Mouse (Mus musculus): ENCODE results near the gene Etv5. TPM values are rescaled to one million over a fixed set of nuclear protein-coding genes. Genes with fewer than 3 reads are reported as not detected.
A peak's percentile ranks its signal among the peaks of the same experiment; 100 is the strongest.

Gene Etv5
- total RNA-seq, 2 experiments from 2014 or later, result 38.8 to 39.7 TPM

GRCm38 (mm10) chr16:22430211-22430951, 9.1 kb downstream of the Etv5 start:
- DNase-seq (ENCODE audit: low spot score in 2 of 2), result peak; percentile 81 to 84

GRCm38 (mm10) chr16:22429377-22429776, 10.1 kb downstream of the Etv5 start:
- DNase-seq (ENCODE audit: low spot score in 2 of 2), result no peak

GRCm38 (mm10) chr16:22428853-22429341, 10.6 kb downstream of the Etv5 start:
- DNase-seq (ENCODE audit: low spot score in 2 of 2), result peak; percentile 87 to 90

GRCm38 (mm10) chr16:22426866-22427265, 12.7 kb downstream of the Etv5 start:
- DNase-seq (ENCODE audit: low spot score in 2 of 2), result no peak

GRCm38 (mm10) chr16:22422256-22422655, 17.3 kb downstream of the Etv5 start:
- DNase-seq (ENCODE audit: low spot score in 2 of 2), result no peak

- DNase-seq (ENCODE audit: low spot score in 2 of 2), result no peak
These were observed 21.6 kb downstream of the Etv5 start for GRCm38 (mm10) chr16:22417931-22418330.

GRCm38 (mm10) chr16:22417044-22417443, 22.5 kb downstream of the Etv5 start:
- no peak for DNase-seq (ENCODE audit: low spot score in 2 of 2)

GRCm38 (mm10) chr16:22416140-22416848, 23.2 kb downstream of the Etv5 start:
- no peak for DNase-seq (ENCODE audit: low spot score in 2 of 2)

GRCm38 (mm10) chr16:22414205-22414754, 25.2 kb downstream of the Etv5 start:
- no peak for DNase-seq (ENCODE audit: low spot score in 2 of 2)

- DNase-seq (ENCODE audit: low spot score in 2 of 2), result no peak
These were observed 26.9 kb downstream of the Etv5 start for GRCm38 (mm10) chr16:22412459-22413229.

GRCm38 (mm10) chr16:22411764-22412163, 27.8 kb downstream of the Etv5 start:
- no peak for DNase-seq (ENCODE audit: low spot score in 2 of 2)

GRCm38 (mm10) chr16:22410000-22410399, 29.5 kb downstream of the Etv5 start:
- no peak for DNase-seq (ENCODE audit: low spot score in 2 of 2)

GRCm38 (mm10) chr16:22408642-22409360, 30.7 kb downstream of the Etv5 start:
- DNase-seq (ENCODE audit: low spot score in 2 of 2), result no peak

GRCm38 (mm10) chr16:22406747-22407146, 32.8 kb downstream of the Etv5 start:
- no peak for DNase-seq (ENCODE audit: low spot score in 2 of 2)

GRCm38 (mm10) chr16:22406050-22406449, 33.5 kb downstream of the Etv5 start:
- no peak for DNase-seq (ENCODE audit: low spot score in 2 of 2)

- no peak for DNase-seq (ENCODE audit: low spot score in 2 of 2)
These were observed 34.0 kb downstream of the Etv5 start for GRCm38 (mm10) chr16:22405492-22405891.

- no peak for DNase-seq (ENCODE audit: low spot score in 2 of 2)
These were observed 35.8 kb downstream of the Etv5 start for GRCm38 (mm10) chr16:22403715-22404114.

GRCm38 (mm10) chr16:22402600-22402999, 36.9 kb downstream of the Etv5 start:
- DNase-seq (ENCODE audit: low spot score in 2 of 2), result no peak

GRCm38 (mm10) chr16:22400226-22400625, 39.3 kb downstream of the Etv5 start:
- no peak for DNase-seq (ENCODE audit: low spot score in 2 of 2)

- DNase-seq (ENCODE audit: low spot score in 2 of 2), result no peak
These were observed 40.6 kb downstream of the Etv5 start for GRCm38 (mm10) chr16:22398784-22399453.
